Mouse (Mus musculus) myocyte (in vitro differentiated cells): ENCODE results near the gene Dnajb9. TPM values are rescaled to one million over a fixed set of nuclear protein-coding genes. Genes with fewer than 3 reads are reported as not detected.

Experiments
- H3K27me3 ChIP-seq: one replicate; pipeline ENCODE4 v1.6.1; 2011; ENCODE audit not compliant: control insufficient read depth, insufficient read depth, insufficient read length
- H3K36me3 ChIP-seq: one replicate; pipeline ENCODE4 v1.6.1; 2011; ENCODE audit not compliant: control insufficient read depth, insufficient read depth
- H3K4me2 ChIP-seq: one replicate; pipeline ENCODE4 v1.6.1; 2011; ENCODE audit warnings: low read depth, control low read depth
- H3K4me3 ChIP-seq: one replicate; pipeline ENCODE4 v1.5.1; 2011; ENCODE audit warnings: mild to moderate bottlenecking, control low read depth, moderate library complexity
- H3K79me2 ChIP-seq: one replicate; pipeline ENCODE4 v1.6.1; 2011; ENCODE audit not compliant: control insufficient read depth, insufficient read depth
- H3ac ChIP-seq: one replicate; pipeline ENCODE4 v1.6.1; 2011; ENCODE audit not compliant: control insufficient read depth, insufficient read length
- CEBPB ChIP-seq: IDR thresholded peaks from 2 replicates; pipeline ENCODE4 v1.6.1; 2011; ENCODE audit warnings: mild to moderate bottlenecking, moderate library complexity; ENCODE audit not compliant: poor library complexity, insufficient read depth, severe bottlenecking
- E2F4 ChIP-seq: IDR thresholded peaks from one replicate; pipeline ENCODE4 v1.6.1; 2011; ENCODE audit warnings: mild to moderate bottlenecking, control low read depth, moderate library complexity; ENCODE audit not compliant: insufficient read depth
- MAX ChIP-seq: IDR thresholded peaks from one replicate; pipeline ENCODE4 v1.6.1; 2011; ENCODE audit warnings: low read depth, mild to moderate bottlenecking, control low read depth
- MYOD1 ChIP-seq, 3 experiments: IDR thresholded peaks; one replicate each; pipeline ENCODE4 v1.6.1; 2011; ENCODE audit warnings: control low read depth in 2 of 3, low read depth in 2 of 3, mild to moderate bottlenecking in 2 of 3, moderate library complexity in 1 of 3; ENCODE audit not compliant: insufficient read length in 2 of 3, control insufficient read depth in 1 of 3
- MYOG ChIP-seq, 3 experiments: IDR thresholded peaks; one replicate each; pipeline ENCODE4 v1.6.1; 2011; ENCODE audit warnings: control low read depth in 2 of 3, low read depth in 2 of 3, mild to moderate bottlenecking in 2 of 3; ENCODE audit not compliant: insufficient read length in 2 of 3, control insufficient read depth in 1 of 3, insufficient read depth in 1 of 3
- POLR2A ChIP-seq: IDR thresholded peaks from one replicate; pipeline ENCODE4 v1.6.1; 2011; ENCODE audit warnings: low read depth, mild to moderate bottlenecking, control low read depth, moderate library complexity; ENCODE audit not compliant: insufficient read length
- POLR2AphosphoS2 ChIP-seq: IDR thresholded peaks from one replicate; pipeline ENCODE4 v1.6.1; 2011; ENCODE audit warnings: low read depth, control low read depth; ENCODE audit not compliant: insufficient read length
- REST ChIP-seq: IDR thresholded peaks from one replicate; pipeline ENCODE4 v1.6.1; 2011; ENCODE audit warnings: mild to moderate bottlenecking, control low read depth, moderate library complexity; ENCODE audit not compliant: insufficient read depth, insufficient read length
- SRF ChIP-seq: IDR thresholded peaks from one replicate; pipeline ENCODE4 v1.6.1; 2011; ENCODE audit warnings: low read depth; ENCODE audit not compliant: control insufficient read depth, insufficient read length
- TCF12 ChIP-seq: IDR thresholded peaks from one replicate; pipeline ENCODE4 v1.6.1; 2011; ENCODE audit warnings: mild to moderate bottlenecking, control low read depth; ENCODE audit not compliant: poor library complexity, insufficient read depth, severe bottlenecking
- TCF3 ChIP-seq: IDR thresholded peaks from one replicate; pipeline ENCODE4 v1.6.1; 2011; ENCODE audit warnings: low read depth, control low read depth; ENCODE audit not compliant: insufficient read length
- USF1 ChIP-seq: IDR thresholded peaks from one replicate; pipeline ENCODE4 v1.6.1; 2011; ENCODE audit warnings: low read depth, mild to moderate bottlenecking, control low read depth, moderate library complexity
- polyA plus RNA-seq: library from polyadenylated mRNA; unstranded; fragments of >200 nt; fragmentation: generic; extraction: Trizol; gene quantifications from one replicate; pipeline ENCODE4 v1.2.1, GENCODE M21; 2012; ENCODE audit warnings: missing spikeins

Gene Dnajb9
- polyA plus RNA-seq, 1 experiment: 10.3 TPM

DNA sequence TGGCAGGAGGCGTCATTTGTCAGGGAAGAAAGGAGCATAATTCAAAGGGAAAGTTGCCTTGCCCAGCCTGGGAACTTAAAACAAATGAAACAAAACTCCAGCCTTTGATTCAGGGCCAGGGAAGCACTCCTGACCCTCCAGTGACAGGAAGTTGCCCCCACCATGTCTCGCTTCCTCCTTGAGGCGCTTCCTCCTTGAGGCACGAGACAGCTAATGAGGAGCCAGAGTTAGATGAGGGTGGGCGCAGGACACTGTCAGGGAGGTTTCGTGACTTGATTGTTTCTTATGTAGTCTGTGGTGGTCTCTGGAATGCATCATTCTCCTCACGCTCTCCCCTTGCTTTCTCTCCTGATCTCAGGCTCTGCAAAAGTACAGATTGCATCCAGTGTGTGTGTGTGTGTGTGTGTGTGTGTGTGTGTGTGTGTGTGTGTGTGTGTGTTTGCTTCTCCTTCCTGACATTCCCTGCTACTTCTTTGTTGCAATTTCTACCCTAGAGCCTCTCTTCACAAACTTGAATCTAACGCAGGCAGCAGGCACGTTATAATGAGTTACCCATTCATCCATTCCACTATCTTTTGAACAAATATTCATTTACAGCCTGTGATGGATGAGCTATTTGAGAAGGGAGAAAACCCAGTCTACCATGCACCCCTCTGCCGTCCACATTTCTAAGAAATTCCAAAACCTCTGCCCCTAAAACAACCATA is 33.6 kb downstream of the Dnajb9 start:
- Histone ChIP-seq H3K79me2 (no peaks in the 10 kb centered on the region), H3K36me3 (no peaks in the 10 kb centered on the region), H3K4me2 (no peak overlapping the region), H3K27me3 (no peaks in the 10 kb centered on the region), H3K4me3 (no peak overlapping the region), H3ac (no peak overlapping the region)
- no peak for TF ChIP-seq CEBPB
- TF ChIP-seq TCF3: no peak
- no peak for TF ChIP-seq REST
- no peak for TF ChIP-seq SRF
- TF ChIP-seq USF1: no peak
- TF ChIP-seq TCF12: no peak
- TF ChIP-seq MYOG (IDR thresholded peaks at IDR 0.05; ENCODE audit: control insufficient read depth in 1 of 3, insufficient read depth in 1 of 3, insufficient read length in 2 of 3, low read depth in 2 of 3): no peak
- TF ChIP-seq E2F4: no peak
- no peak for TF ChIP-seq POLR2A
- no peak for TF ChIP-seq MAX
- TF ChIP-seq MYOD1 (IDR thresholded peaks at IDR 0.05; ENCODE audit: control insufficient read depth in 1 of 3, insufficient read length in 2 of 3, low read depth in 2 of 3): no peak
- no peak for TF ChIP-seq POLR2AphosphoS2

DNA sequence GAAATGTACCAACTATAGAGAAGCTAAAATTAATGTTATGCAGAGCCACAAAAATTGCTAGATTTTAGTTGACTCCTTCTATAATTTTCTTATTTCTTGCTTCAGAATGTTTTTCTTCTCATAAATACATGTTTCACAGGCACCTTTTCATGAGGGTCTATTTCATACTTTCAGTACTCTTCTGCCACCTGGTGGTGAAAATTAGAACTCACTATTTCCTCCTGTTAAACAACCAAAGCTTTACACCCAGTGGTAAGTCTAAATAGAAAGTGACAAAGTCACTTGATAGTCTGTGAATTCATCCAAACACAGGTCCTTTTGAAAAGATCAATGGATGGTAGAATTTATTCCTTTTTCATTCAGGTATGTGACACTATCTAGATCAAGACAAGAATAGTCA is 43.2 kb downstream of the Dnajb9 start:
- H3K27me3 ChIP-seq: no peaks in the 10 kb centered on the region
- no peak for TF ChIP-seq MAX
- no peak for TF ChIP-seq POLR2A
- TF ChIP-seq TCF3: no peak
- TF ChIP-seq USF1: no peak
- no peak for TF ChIP-seq E2F4
- TF ChIP-seq MYOG (IDR thresholded peaks at IDR 0.05; ENCODE audit: control insufficient read depth in 1 of 3, insufficient read depth in 1 of 3, insufficient read length in 2 of 3, low read depth in 2 of 3): no peak
- TF ChIP-seq CEBPB: no peak
- TF ChIP-seq SRF: no peak
- H3K79me2 ChIP-seq: no peaks in the 10 kb centered on the region
- H3K36me3 ChIP-seq: no peaks in the 10 kb centered on the region
- H3K4me2 ChIP-seq: no peak overlapping the region
- no peak overlapping the region for H3K4me3 ChIP-seq
- H3ac ChIP-seq: no peak overlapping the region

DNA sequence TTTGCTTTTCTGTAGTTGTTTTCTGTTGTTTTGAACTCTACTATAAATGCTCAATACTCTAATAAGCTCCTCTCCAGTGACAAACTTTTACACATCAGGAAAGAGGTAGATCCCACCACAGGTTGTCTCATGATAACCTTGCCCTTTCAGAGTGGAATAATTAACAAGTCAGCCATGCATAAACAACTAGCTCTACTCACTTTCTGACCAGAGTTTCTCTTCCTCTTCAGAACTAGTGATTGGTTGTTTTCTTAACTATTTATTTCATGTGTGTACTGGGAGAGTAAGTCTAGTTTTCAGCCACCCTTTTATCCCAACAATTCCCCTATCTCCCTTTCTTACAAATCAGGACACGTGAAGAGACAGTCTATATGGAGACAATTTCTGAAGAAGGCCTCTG is 50.8 kb downstream of the Dnajb9 start:
- H3K27me3 ChIP-seq: no peaks in the 10 kb centered on the region
- H3K36me3 ChIP-seq: no peaks in the 10 kb centered on the region
- H3K4me3 ChIP-seq: no peak overlapping the region
- TF ChIP-seq POLR2AphosphoS2 (no peak), SRF (no peak), TCF3 (no peak), MAX (no peak)
- H3ac ChIP-seq: no peak overlapping the region
- no peak overlapping the region for H3K4me2 ChIP-seq
- no peaks in the 10 kb centered on the region for H3K79me2 ChIP-seq

Other genes starting within 250 kb of the Dnajb9 start
- gene Pnpla8, start 11.0 kb upstream of the Dnajb9 start, polyA plus RNA-seq: 13.9 TPM
- 0.71 TPM for gene Nrcam, start 118.6 kb upstream of the Dnajb9 start, polyA plus RNA-seq